Mouse (Mus musculus) yolk sac, embryonic 10.5 days (tissue): Measurements from ENCODE around the gene Cd300c2.
"Not testable (repeated sequence)": the region's sequence is repeated elsewhere in the genome, so short reads cannot be mapped to it uniquely, and the experiment has no call there.

Experiments
- DNase-seq: peaks from one replicate; pipeline ENCODE4 v3.0.0-alpha.2; 2017; ENCODE audit warnings: low spot score

Gene Cd300c2

GRCm38 (mm10) chr11:115001474-115002040 lies at the start of gene Cd300c2:
TSS of gene Cd300c2 (minus strand) at chr11:115001880.
- no peak for DNase-seq

GRCm38 (mm10) chr11:115049282-115049895 lies 47.7 kb upstream of the Cd300c2 start:
- DNase-seq = no peak

GRCm38 (mm10) chr11:115048259-115048658 lies 46.6 kb upstream of the Cd300c2 start, which contains the start of gene Cd300ld3:
TSS of gene Cd300ld3 (minus strand) at chr11:115048409.
- no peak for DNase-seq

GRCm38 (mm10) chr11:115037669-115038068 lies 36.0 kb upstream of the Cd300c2 start, which contains the start of gene Cd300ld5:
TSS of gene Cd300ld5 (minus strand) at chr11:115037769.
- DNase-seq = not testable (repeated sequence)

GRCm38 (mm10) chr11:115026912-115027311 lies 25.2 kb upstream of the Cd300c2 start, which contains the start of gene Cd300ld4:
TSS of gene Cd300ld4 (minus strand) at chr11:115027012.
- not testable (repeated sequence) for DNase-seq

GRCm38 (mm10) chr11:115016093-115016492 lies 14.4 kb upstream of the Cd300c2 start, which contains the start of gene Cd300ld2:
TSS of gene Cd300ld2 (minus strand) at chr11:115016193.
- not testable (repeated sequence) for DNase-seq

GRCm38 (mm10) chr11:115004070-115004469 lies 2.4 kb upstream of the Cd300c2 start:
- DNase-seq = no peak

- no peak for DNase-seq
Observed at GRCm38 (mm10) chr11:114989793-114990192, 11.9 kb downstream of the Cd300c2 start, which contains the start of gene Cd300ld. TSS of gene Cd300ld (minus strand) at chr11:114989922.

- no peak for DNase-seq
Observed at GRCm38 (mm10) chr11:114981866-114982265, 19.8 kb downstream of the Cd300c2 start.

- no peak for DNase-seq
Observed at GRCm38 (mm10) chr11:114972726-114973125, 29.0 kb downstream of the Cd300c2 start.

GRCm38 (mm10) chr11:114968752-114969207 lies 32.9 kb downstream of the Cd300c2 start, which contains the start of gene Cd300c:
TSS of gene Cd300c (minus strand) at chr11:114969157.
- no peak for DNase-seq

- DNase-seq = no peak
Observed at GRCm38 (mm10) chr11:114965182-114965828, 36.4 kb downstream of the Cd300c2 start.

GRCm38 (mm10) chr11:114960369-114960768 lies 41.3 kb downstream of the Cd300c2 start:
- no peak for DNase-seq
